Mouse (Mus musculus) left cerebral cortex, postnatal 36 days (tissue): Measurements from ENCODE around the gene Ubr2. TPM values are rescaled to one million over a fixed set of nuclear protein-coding genes. Genes with fewer than 3 reads are reported as not detected.
A peak's percentile ranks its signal among the peaks of the same experiment; 100 is the strongest.

ENCODE experiments used
- DNase-seq, 2 experiments: peaks; one replicate each; pipeline ENCODE4 v3.0.0; 2021 to 2022; ENCODE audit warnings: low spot score in 2 of 2, mixed read lengths in 1 of 2
- intact Hi-C: fragments of 180-260 bp; cut with DNase I; formaldehyde crosslinking; loops from one replicate; pipeline ENCODE4 v1.15.1; 2025
- total RNA-seq, 2 experiments: library from RNA; stranded (reverse); gene quantifications; 2 replicates each; pipeline ENCODE4 v1.2.3; 2021

Ubr2 gene
- total RNA-seq, 2 experiments from 2014 or later, result 49.9 to 62.8 TPM

GRCm38 (mm10) chr17:46933557-46934348, 76.6 kb downstream of the Ubr2 start:
- peak; percentile 40 to 57 for DNase-seq
- intact Hi-C loops, result no loop called here

- intact Hi-C loops, result no loop called here
- DNase-seq, result peak; percentile 34 to 46
These were observed 77.4 kb downstream of the Ubr2 start for GRCm38 (mm10) chr17:46932961-46933360.

- no peak for DNase-seq
- intact Hi-C loops, result no loop called here
These were observed 80.5 kb downstream of the Ubr2 start for GRCm38 (mm10) chr17:46929897-46930296.

- intact Hi-C loops, result no loop called here
- no peak for DNase-seq
These were observed 81.1 kb downstream of the Ubr2 start for GRCm38 (mm10) chr17:46929277-46929676.

- intact Hi-C loops, result no loop called here
- DNase-seq, result peak; percentile 38 to 53
These were observed 82.6 kb downstream of the Ubr2 start for GRCm38 (mm10) chr17:46927781-46928180.

- no peak for DNase-seq
- intact Hi-C loops, result no loop called here
These were observed 83.4 kb downstream of the Ubr2 start for GRCm38 (mm10) chr17:46926941-46927340.

GRCm38 (mm10) chr17:46926192-46926591, 84.2 kb downstream of the Ubr2 start:
- intact Hi-C loops, result no loop called here
- DNase-seq, result no peak

- DNase-seq, result no peak
- intact Hi-C loops, result no loop called here
These were observed 89.5 kb downstream of the Ubr2 start for GRCm38 (mm10) chr17:46920855-46921254.

- intact Hi-C loops, result no loop called here
- DNase-seq, result no peak
These were observed 91.4 kb downstream of the Ubr2 start for GRCm38 (mm10) chr17:46918951-46919350.

- DNase-seq, result no peak
- intact Hi-C loops, result no loop called here
These were observed 95.2 kb downstream of the Ubr2 start for GRCm38 (mm10) chr17:46915129-46915528.

GRCm38 (mm10) chr17:46912331-46912730, 98.0 kb downstream of the Ubr2 start:
- no peak for DNase-seq
- intact Hi-C loops, result no loop called here

- intact Hi-C loops, result no loop called here
- DNase-seq, result no peak
These were observed 100.2 kb downstream of the Ubr2 start, which contains the start of gene Prph2 for GRCm38 (mm10) chr17:46910186-46910585. TSS of gene Prph2 (plus strand) at chr17:46910459.

- intact Hi-C loops, result loop anchor here (5.0 kb wide), 1 partner anchor 128 kb away; no protein-coding TSS in a partner anchor
- DNase-seq, result peak; percentile 64 to 74
These were observed 106.4 kb downstream of the Ubr2 start for GRCm38 (mm10) chr17:46903876-46904490.

GRCm38 (mm10) chr17:46900941-46901340, 109.4 kb downstream of the Ubr2 start:
- no peak for DNase-seq
- intact Hi-C loops, result loop anchor here (5.0 kb wide), 1 partner anchor 131 kb away; no protein-coding TSS in a partner anchor

- intact Hi-C loops, result no loop called here
- no peak for DNase-seq
These were observed 113.0 kb downstream of the Ubr2 start for GRCm38 (mm10) chr17:46897221-46897950.

GRCm38 (mm10) chr17:46895426-46895825, 114.9 kb downstream of the Ubr2 start:
- intact Hi-C loops, result no loop called here
- no peak for DNase-seq

- peak; percentile 24 to 80 for DNase-seq
These were observed 119.3 kb downstream of the Ubr2 start for GRCm38 (mm10) chr17:46890843-46891594.

GRCm38 (mm10) chr17:46890116-46890815, 120.1 kb downstream of the Ubr2 start, which contains the start of gene Tbcc:
TSS of gene Tbcc (plus strand) at chr17:46890684.
- intact Hi-C loops, result loop anchor here (1.0 to 2.0 kb wide), 2 partner anchors 33 to 107 kb away; partner anchors contain the start of gene Rpl7l1
- peak; percentile 96 to 97 for DNase-seq

More at GRCm38 (mm10) chr17:46890843-46891594, 119.3 kb downstream of the Ubr2 start:
- intact Hi-C loops, result loop anchor here (1.0 to 2.0 kb wide), 2 partner anchors 34 to 108 kb away; partner anchors contain the start of gene Rpl7l1
